Mouse (Mus musculus) ovary, adult 18-20 months (tissue): Measurements from ENCODE around the gene Mta2.
"Not testable (repeated sequence)": the region's sequence is repeated elsewhere in the genome, so short reads cannot be mapped to it uniquely, and the experiment has no call there.

ENCODE experiments used
- DNase-seq: peaks from one replicate; pipeline ENCODE4 v3.0.0; 2022; ENCODE audit warnings: low spot score, mixed read lengths

Gene Mta2

DNA sequence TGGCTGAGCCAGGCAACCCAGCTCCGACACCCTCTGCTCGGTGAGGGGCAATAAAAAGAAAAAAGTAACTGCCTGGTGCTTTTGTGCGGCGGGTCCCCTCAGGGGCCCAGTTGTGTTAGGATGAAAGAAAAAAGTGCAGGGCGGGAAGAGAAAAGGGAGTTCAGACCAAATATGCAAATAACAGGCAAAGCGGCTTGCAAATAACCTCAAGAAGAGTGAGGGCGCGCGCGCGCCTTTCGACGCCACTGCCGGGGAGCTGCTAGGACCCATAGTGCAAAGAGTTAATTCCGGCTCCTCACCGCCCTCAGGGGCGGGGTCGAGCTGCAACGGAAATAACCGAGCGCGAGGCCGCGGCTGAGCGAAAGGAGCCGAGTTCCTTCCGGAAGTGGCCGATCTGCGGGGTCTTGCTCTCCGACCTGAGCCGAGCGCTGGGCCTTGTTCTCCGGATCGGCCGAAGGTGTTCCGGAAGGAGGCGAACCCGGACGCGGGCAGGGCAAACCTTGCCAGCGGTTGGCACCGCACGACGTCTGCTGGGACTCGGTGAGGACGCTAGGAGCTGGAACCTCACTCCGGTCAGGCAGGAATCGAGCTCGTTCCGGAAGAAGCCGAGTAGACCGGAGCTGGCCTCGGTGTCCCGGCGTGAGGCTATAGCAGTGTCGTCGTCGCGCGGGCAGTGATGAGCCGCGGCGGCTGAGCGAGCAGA is at the start of gene Mta2:
TSS of gene Mta2 (plus strand) at position 361 of the 703 bp plus-strand sequence.
- peak; percentile 90 for DNase-seq

- peak; percentile 63 for DNase-seq
Observed at GRCm38 (mm10) chr19:8892829-8893766, 48.6 kb upstream of the Mta2 start, which contains the start of gene Ints5. Gene Ints5, plus strand, starts transcription at chr19:8893005.

DNA sequence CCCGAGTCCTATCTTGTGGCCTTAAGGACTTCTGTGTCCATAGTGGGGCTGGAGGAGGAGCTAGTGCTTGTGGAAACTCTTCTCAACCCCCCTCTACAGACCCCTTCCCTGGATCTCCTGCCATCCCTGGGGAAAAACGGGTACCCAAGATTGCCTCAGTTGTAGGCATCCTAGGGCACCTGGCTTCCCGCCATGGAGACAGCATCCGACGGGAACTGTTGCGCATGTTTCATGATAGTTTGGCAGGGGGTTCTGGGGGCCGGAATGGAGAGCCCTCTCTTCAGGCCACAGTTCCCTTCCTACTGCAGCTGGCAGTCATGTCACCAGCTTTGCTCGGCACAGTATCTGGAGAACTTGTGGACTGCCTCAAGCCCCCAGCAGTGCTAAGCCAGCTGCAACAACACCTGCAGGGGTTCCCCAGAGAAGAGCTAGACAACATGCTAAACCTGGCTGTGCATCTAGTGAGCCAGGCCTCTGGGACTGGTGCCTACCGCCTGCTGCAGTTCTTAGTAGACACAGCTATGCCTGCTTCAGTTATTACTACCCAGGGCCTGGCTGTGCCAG is 46.2 kb upstream of the Mta2 start:
- no peak for DNase-seq

GRCm38 (mm10) chr19:8896231-8896630 is 45.4 kb upstream of the Mta2 start:
- not testable (repeated sequence) for DNase-seq

- peak; percentile 32 for DNase-seq
Observed at GRCm38 (mm10) chr19:8897211-8897864, 44.3 kb upstream of the Mta2 start.

GRCm38 (mm10) chr19:8897865-8898495 is 43.7 kb upstream of the Mta2 start, which contains the start of gene Ganab:
Gene Ganab, plus strand, starts transcription at chr19:8898071.
- peak; percentile 94 for DNase-seq

DNA sequence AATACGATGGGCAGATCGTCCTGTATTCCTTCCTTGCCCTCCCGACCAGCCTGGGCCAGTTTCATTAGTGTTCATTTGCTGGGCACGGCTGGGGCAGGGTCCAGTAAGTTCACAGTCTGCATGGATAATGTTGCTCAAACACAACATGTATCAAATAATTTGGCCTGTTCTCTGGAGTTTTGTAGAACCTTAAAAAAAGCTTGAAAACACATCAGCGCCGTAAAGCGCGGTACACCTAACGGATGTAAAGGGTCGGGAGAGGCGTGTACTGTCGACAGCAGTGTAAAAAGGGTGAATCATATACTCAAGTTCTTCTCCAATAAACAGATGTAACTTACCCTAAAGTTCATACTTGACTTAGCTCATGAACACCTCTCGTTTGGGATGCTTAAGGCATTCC is 43.1 kb upstream of the Mta2 start:
- no peak for DNase-seq

GRCm38 (mm10) chr19:8899079-8899478 is 42.6 kb upstream of the Mta2 start:
- no peak for DNase-seq

GRCm38 (mm10) chr19:8903412-8903811 is 38.3 kb upstream of the Mta2 start:
- no peak for DNase-seq

DNA sequence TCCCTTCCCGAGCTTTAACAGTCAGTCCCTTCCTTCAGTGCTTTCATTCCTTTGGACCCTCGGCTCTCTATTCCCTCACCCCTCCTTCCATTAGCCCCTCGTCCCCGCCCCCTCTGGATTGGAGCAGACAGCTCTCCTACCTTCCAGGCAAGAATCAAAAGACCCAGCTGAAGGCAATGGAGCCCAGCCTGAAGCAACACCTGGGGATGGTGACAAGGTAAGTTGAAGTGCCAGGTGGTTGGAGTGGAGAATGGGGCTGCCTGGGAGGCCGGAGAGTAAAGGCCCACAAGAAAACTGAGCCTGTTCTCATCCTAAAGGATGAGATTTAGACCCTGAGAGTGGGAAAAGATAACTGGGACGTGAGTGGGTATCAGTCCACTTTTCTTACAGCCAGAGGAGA is 33.1 kb upstream of the Mta2 start:
- DNase-seq: no peak

- DNase-seq: no peak
Observed at GRCm38 (mm10) chr19:8911810-8912209, 29.9 kb upstream of the Mta2 start.

- no peak for DNase-seq
Observed at GRCm38 (mm10) chr19:8914212-8914611, 27.5 kb upstream of the Mta2 start.

DNA sequence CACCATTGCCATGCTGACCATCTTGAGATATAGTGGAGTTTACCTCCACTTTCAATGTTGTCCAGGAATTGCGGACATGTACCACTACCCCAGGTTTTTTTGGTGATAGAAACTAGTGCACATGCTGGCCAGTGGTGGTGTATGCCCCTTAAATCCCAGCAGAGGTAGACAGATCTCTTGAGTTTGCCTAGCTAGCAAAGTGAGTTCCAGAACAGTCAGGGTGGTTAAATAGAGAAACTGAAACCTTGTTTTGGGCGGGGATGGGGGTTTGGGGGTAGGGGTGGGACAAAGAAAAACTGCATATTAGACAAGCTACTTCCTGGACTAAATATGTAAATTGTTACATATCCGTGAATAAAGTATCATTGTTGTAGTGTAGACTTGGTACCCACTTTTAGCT is 22.7 kb upstream of the Mta2 start:
- no peak for DNase-seq

- no peak for DNase-seq
Observed at GRCm38 (mm10) chr19:8919684-8920072, 22.0 kb upstream of the Mta2 start.

GRCm38 (mm10) chr19:8920073-8920736 is 21.5 kb upstream of the Mta2 start, which contains the start of gene B3gat3:
Gene B3gat3, plus strand, starts transcription at chr19:8920374.
- peak; percentile 92 for DNase-seq

DNA sequence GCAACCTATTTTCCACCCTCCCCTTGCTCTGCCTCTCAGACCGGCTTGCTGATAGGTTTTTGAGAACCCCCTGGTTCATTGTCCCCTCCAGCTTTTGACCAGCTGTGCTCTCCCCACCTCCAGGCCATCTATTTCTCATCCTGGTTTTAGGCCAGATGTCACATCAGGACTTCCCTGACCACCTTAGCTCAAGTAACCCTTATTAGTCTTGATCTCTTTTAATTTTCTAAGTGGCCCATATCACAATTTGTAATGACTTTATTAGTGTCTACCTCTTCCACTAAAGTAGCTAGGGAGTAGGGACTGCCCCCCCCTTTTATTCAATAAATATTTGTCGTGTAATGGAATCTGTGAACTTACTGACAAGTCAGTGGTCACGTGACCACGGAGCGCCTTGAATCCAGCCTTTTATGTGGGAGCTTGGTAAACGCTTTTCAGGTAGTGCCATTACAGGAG is 20.8 kb upstream of the Mta2 start:
- DNase-seq: no peak

DNA sequence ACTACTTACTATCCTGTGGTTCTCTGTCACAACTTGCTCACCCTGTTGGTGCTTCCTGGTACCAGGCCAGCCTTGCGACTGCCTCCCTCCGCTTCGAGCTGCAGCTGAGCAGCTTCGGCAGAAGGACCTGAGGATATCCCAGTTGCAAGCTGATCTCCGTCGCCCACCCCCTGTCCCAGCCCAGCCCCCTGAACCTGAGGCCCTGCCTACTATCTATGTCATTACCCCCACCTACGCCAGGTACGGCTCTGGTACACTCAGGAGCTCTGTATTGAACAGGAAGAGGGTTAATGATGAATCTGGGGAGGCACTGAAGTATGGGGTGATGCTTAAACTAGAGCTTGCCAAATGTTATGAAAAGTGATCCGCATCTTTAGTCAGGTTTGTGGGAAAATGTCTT is 19.9 kb upstream of the Mta2 start:
- no peak for DNase-seq

GRCm38 (mm10) chr19:8926766-8927165 is 14.9 kb upstream of the Mta2 start:
- DNase-seq: no peak

GRCm38 (mm10) chr19:8927891-8928525 is 13.7 kb upstream of the Mta2 start:
- no peak for DNase-seq

- no peak for DNase-seq
Observed at GRCm38 (mm10) chr19:8928689-8929223, 12.9 kb upstream of the Mta2 start.
